Mouse (Mus musculus) forebrain, embryonic 15.5 days (tissue): Measurements from ENCODE around the gene Trex1. TPM values are rescaled to one million over a fixed set of nuclear protein-coding genes. Genes with fewer than 3 reads are reported as not detected.

Experiments used
- ATAC-seq: fragments of 200-750 bp; cut with Nextera tagmentation; replicated peaks from 2 replicates; pipeline ENCODE4 v1.8.0; 2017; ENCODE audit warnings: mild to moderate bottlenecking, moderate TSS enrichment, moderate library complexity
- H3K27ac ChIP-seq: fragments of 300-500 bp; sonication (generic); replicated peaks from 2 replicates; pipeline ENCODE4 v1.5.1; 2015; ENCODE audit warnings: mild to moderate bottlenecking, inconsistent platforms
- H3K27me3 ChIP-seq: fragments of 300-500 bp; sonication (generic); 2 replicates; pipeline ENCODE4 v1.6.1; 2015; ENCODE audit warnings: inconsistent platforms
- H3K36me3 ChIP-seq: fragments of 300-500 bp; sonication (generic); 2 replicates; pipeline ENCODE4 v1.6.1; 2015; ENCODE audit warnings: mild to moderate bottlenecking, inconsistent platforms
- H3K4me1 ChIP-seq: fragments of 300-500 bp; sonication (generic); 2 replicates; pipeline ENCODE4 v1.6.1; 2015; ENCODE audit warnings: inconsistent platforms
- H3K4me2 ChIP-seq: fragments of 300-500 bp; sonication (generic); replicated peaks from 2 replicates; pipeline ENCODE4 v1.6.1; 2015; ENCODE audit warnings: mild to moderate bottlenecking, inconsistent platforms
- H3K4me3 ChIP-seq: fragments of 300-500 bp; sonication (generic); 2 replicates; pipeline ENCODE4 v1.5.1; 2015; ENCODE audit warnings: mild to moderate bottlenecking, inconsistent platforms
- H3K9ac ChIP-seq: fragments of 300-500 bp; sonication (generic); replicated peaks from 2 replicates; pipeline ENCODE4 v1.6.1; 2015; ENCODE audit warnings: mild to moderate bottlenecking, inconsistent platforms
- H3K9me3 ChIP-seq: fragments of 300-500 bp; sonication (generic); 2 replicates; pipeline ENCODE4 v1.6.1; 2016; ENCODE audit warnings: inconsistent platforms
- WGBS: fragments of 180-500 bp; shearing (Covaris S2); methylation state at CpG from one replicate; pipeline ENCODE4 v1.1.7; 2015; ENCODE audit warnings: mixed read lengths; 5-methylcytosine and 5-hydroxymethylcytosine counted together
- polyA plus RNA-seq: library from polyadenylated mRNA; unstranded; fragments of >200 nt; fragmentation: Nextera tagmentation; extraction: Ambion mirVana; gene quantifications from 2 replicates; pipeline ENCODE4 v1.2.1, GENCODE M21; 2015

Gene Trex1
- polyA plus RNA-seq, 1 experiment from 2014 or later: 16.7 TPM

DNA sequence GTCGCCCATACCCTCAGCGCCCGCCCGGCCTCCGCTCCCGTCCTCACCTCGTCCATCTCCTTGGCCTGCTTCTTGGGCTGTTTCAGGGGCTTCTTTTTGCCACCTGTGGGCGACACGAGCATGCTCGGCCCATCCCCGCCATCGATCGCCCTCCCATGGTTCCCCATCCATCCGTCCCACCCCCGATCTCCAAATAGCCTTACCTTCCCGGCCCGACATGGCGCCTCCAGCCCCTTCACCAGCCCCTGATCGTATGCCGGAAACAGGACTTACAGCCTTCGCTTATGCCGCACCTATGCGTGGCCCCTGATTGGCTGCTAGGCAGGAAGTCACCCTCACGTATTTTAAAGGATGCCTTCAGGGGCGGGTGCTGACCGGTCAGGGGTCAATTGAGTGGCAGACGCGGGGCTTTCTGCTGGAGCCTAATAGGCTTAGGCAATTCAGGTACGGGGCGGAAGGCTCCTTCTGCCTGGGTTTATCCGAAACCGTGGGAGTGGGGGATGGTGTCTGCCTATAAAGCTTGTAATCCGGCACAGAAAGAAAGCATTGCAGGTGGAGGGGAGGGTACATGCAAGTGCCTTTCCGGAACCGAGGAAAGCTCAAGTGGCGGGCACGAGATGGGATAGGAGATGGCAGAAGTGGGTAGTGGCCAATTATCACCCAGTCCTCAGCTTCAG lies 22.7 kb upstream of the Trex1 start, which contains the start of the genes Ccdc51 and Tma7:
Gene Ccdc51 (plus strand): TSS at position 370 of the 677 bp plus-strand sequence.
Gene Tma7 (minus strand): TSS at position 464 of the 677 bp plus-strand sequence.
- under 1% methylated on average over 37 of the region's 37 CpGs for WGBS
- peak; percentile 98 for ATAC-seq
- Histone ChIP-seq H3K4me3 (peak within 1 kb of the TSS; percentile 89), H3K27me3 (no peaks in the 10 kb centered on the region), H3K9me3 (no peaks in the 10 kb centered on the region), H3K9ac (peak within 1 kb of the TSS; percentile 78), H3K36me3 (peaks cover 11% of the 10 kb centered on the region), H3K4me1 (peaks cover 25% of the 10 kb centered on the region), H3K4me2 (peak within 1 kb of the TSS; percentile 72), H3K27ac (peak within 1 kb of the TSS; percentile 83)

DNA sequence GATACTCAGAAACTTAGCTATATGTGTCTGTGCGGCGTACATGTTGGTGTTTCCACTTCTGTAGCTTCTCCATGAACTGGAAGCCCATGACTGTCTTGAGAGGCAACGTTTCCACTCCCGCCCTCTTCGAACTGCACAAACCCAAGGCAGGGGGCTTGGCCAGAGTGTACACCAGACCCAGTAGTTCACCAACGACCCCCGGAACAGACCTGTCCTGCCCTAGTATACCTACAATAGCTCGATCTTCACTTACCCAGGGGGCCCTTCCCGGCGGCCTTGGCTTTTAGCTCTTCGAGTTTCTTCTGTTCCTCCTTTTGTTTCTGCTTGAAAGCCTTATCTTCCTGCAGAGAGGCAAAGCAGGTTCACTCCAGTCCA lies 22.2 kb upstream of the Trex1 start:
- H3K9me3 ChIP-seq: no peaks in the 10 kb centered on the region
- peak overlapping the region; percentile 72 for H3K4me2 ChIP-seq
- 7% methylated on average over 11 of the region's 11 CpGs for WGBS
- H3K4me3 ChIP-seq: peak overlapping the region; percentile 89
- peaks cover 11% of the 10 kb centered on the region for H3K36me3 ChIP-seq
- H3K4me1 ChIP-seq: peaks cover 25% of the 10 kb centered on the region
- no peaks in the 10 kb centered on the region for H3K27me3 ChIP-seq
- H3K9ac ChIP-seq: peak overlapping the region; percentile 78
- H3K27ac ChIP-seq: peak overlapping the region; percentile 83
- peak; percentile 29; the same call in 1 of the 2 replicates for ATAC-seq

DNA sequence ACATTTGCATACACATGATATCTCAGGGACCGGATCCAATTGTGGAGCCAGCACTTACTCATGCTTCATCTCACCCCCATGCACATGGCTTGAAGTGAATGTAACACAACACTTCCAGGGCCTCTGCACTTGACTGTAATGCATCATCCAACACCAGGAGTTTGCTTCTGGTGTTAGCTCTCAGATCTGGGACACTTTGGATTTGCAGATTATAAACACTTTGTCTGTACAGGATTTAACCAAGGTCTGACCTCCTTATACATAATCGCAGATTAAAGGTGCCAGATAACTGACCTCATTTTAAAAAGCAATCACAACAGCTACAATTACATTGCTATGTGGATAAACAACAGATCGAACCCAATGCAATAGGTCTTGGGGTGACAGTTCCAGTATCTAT lies 21.0 kb upstream of the Trex1 start:
- no peak overlapping the region for H3K9ac ChIP-seq
- no peak overlapping the region for H3K4me3 ChIP-seq
- H3K4me2 ChIP-seq: no peak overlapping the region
- H3K27ac ChIP-seq: no peak overlapping the region
- H3K36me3 ChIP-seq: peaks cover 11% of the 10 kb centered on the region
- no peaks in the 10 kb centered on the region for H3K9me3 ChIP-seq
- H3K4me1 ChIP-seq: peaks cover 25% of the 10 kb centered on the region
- WGBS: 91% methylated on average over 3 of the region's 3 CpGs
- H3K27me3 ChIP-seq: no peaks in the 10 kb centered on the region
- ATAC-seq: no peak

DNA sequence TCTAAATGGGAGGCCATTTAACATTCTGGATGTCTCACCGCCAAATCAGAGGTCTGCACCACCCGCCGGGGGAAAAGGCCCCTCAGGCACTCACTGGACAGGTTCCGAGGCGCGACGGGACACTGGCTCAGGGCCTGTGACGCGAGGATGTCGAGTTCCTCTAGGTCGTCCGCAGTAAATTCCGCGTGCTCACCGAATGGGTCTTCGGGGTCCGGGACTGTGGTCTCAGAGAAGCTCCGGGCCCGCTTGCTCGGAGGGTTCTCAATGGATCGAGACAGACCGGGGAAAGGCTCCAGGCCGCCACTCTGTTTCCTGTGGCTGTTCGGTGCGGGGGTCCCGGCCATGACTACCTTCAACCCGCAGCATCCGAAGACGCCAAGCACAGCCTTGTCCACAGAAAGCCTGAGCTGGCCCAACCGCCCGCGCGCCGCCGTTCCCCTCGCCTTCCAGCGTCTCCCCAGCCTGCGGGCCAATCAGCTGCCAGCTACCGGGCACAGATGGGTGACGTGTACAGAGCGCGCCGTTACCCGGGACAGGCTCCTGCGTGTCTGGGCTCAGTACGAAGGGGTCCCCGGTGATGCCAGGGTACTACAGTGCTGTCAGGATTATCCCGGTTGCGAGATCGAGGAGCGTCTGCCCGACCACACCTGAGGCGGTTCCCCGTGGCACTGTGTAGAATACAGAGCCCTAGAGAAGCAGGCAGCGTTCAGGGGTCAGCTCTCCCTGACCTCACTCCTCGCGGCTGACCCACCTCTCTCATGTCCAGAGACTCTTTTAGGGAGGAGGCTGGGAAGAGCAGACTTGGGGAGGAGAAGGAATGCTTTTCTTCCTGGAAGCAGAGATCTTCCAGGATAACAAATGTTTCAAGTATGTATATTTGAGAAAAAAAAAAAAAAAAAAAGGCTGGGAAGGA lies 14.4 kb upstream of the Trex1 start, which contains the start of gene Atrip:
Gene Atrip (minus strand): TSS at position 464 of the 913 bp plus-strand sequence.
- peaks cover 33% of the 10 kb centered on the region for H3K36me3 ChIP-seq
- under 1% methylated on average over 57 of the region's 57 CpGs for WGBS
- peaks cover 20% of the 10 kb centered on the region for H3K4me1 ChIP-seq
- H3K4me2 ChIP-seq: peak within 1 kb of the TSS; percentile 94
- H3K9me3 ChIP-seq: no peaks in the 10 kb centered on the region
- ATAC-seq: peak; percentile 99
- H3K27me3 ChIP-seq: no peaks in the 10 kb centered on the region
- peak within 1 kb of the TSS; percentile 79 for H3K4me3 ChIP-seq
- H3K9ac ChIP-seq: peak within 1 kb of the TSS; percentile 86
- H3K27ac ChIP-seq: peak within 1 kb of the TSS; percentile 84

DNA sequence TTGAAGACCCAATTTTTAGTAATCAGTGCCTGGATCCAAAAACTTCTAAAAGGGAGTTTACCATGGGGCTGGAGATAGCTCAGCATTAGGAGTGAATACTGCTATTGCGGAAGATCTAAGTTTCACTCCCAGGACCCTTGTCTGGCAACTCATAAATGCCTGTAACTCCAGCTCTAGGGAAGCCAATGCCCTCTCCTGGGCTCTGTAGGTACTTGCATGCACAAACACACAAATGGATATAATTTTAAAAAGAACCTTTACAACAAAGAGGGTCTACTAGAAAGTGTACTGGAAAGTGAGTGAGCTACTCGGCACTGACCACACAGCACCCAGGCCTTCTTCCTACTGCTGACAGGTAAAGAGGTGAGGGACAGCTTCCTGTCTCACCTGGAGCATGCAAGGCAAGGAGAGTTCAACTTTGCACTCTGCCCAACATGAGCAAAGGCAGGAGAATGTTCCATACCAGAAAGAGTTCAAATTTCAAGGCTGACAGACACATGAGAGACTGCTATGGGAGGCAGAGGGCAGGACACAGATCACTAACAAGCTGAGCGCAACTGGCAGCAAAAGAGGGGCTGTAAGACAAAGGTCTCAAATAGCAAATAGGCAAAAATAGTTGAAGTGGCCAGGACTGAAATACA lies 8.7 kb upstream of the Trex1 start:
- Histone ChIP-seq H3K4me2 (no peak overlapping the region), H3K9ac (no peak overlapping the region), H3K4me1 (peaks cover 10% of the 10 kb centered on the region), H3K36me3 (peaks cover 81% of the 10 kb centered on the region), H3K27me3 (no peaks in the 10 kb centered on the region), H3K9me3 (no peaks in the 10 kb centered on the region), H3K4me3 (no peak overlapping the region), H3K27ac (no peak overlapping the region)
- WGBS: 98% methylated on average over 3 of the region's 3 CpGs
- ATAC-seq: no peak

DNA sequence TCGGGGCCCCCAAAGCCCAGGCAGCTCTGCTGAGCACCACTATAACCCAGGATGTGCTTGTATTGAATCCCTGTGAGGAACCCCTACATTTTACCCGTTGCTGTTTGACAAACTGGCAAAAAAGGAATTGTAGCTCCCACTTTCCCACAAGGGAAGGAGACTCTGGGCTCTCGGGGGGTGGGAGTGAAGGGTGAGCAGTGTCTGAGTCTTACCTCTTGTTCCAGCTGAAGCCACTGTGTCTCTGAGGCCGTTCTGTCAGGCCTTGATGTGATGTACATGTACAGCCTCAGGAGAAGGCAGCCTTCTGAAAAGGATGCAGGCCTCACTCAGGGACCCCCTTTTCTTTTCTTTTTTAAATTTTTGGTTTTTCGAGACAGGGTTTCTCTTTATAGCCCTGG lies 1.4 kb upstream of the Trex1 start:
- no peak overlapping the region for H3K4me2 ChIP-seq
- no peak overlapping the region for H3K27ac ChIP-seq
- H3K36me3 ChIP-seq: peaks cover 68% of the 10 kb centered on the region
- H3K4me3 ChIP-seq: no peak overlapping the region
- H3K9ac ChIP-seq: no peak overlapping the region
- no peak for ATAC-seq
- 91% methylated on average over 5 of the region's 5 CpGs for WGBS
- H3K4me1 ChIP-seq: peaks cover 10% of the 10 kb centered on the region
- no peaks in the 10 kb centered on the region for H3K27me3 ChIP-seq
- H3K9me3 ChIP-seq: no peaks in the 10 kb centered on the region

DNA sequence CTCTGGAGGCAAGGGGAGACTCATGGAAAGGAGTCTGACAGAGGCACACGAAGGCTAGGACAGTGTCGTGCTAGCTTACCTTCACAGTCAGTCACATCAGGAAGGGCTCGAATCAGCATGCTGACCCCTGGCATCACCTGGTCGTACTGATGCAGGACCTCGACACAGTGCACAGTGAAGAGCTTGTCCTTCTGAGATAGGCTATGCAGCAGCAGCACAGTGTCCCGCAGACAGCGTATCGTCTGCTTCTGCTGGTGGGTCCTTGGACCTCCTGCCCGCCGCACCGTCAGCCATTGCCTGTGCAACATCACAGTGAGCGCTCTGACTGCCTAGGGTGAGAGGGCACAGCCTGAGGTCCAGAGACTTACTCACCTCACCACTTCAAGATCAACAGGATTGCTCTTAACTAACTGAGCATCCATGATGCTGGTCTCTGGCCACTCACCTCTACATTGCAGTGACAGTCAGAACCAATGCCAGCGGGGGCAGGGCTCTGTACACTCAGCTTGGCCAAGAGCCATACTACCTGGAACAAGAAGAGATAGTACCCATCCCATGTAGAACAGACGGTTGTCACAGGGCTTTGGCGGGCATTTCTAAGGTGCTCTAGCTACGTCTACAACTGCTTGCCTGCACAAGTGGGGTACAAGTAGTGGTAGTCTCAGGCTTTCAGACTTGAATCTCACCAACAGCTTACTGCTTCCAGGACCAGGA lies 807 bp upstream of the Trex1 start:
- H3K27me3 ChIP-seq: no peaks in the 10 kb centered on the region
- H3K27ac ChIP-seq: no peak overlapping the region
- H3K4me3 ChIP-seq: no peak overlapping the region
- WGBS: 89% methylated on average over 16 of the region's 16 CpGs
- no peak overlapping the region for H3K4me2 ChIP-seq
- H3K4me1 ChIP-seq: peaks cover 13% of the 10 kb centered on the region
- no peaks in the 10 kb centered on the region for H3K9me3 ChIP-seq
- ATAC-seq: peak; percentile 20; the same call in 1 of the 2 replicates
- H3K9ac ChIP-seq: no peak overlapping the region
- H3K36me3 ChIP-seq: peaks cover 62% of the 10 kb centered on the region

DNA sequence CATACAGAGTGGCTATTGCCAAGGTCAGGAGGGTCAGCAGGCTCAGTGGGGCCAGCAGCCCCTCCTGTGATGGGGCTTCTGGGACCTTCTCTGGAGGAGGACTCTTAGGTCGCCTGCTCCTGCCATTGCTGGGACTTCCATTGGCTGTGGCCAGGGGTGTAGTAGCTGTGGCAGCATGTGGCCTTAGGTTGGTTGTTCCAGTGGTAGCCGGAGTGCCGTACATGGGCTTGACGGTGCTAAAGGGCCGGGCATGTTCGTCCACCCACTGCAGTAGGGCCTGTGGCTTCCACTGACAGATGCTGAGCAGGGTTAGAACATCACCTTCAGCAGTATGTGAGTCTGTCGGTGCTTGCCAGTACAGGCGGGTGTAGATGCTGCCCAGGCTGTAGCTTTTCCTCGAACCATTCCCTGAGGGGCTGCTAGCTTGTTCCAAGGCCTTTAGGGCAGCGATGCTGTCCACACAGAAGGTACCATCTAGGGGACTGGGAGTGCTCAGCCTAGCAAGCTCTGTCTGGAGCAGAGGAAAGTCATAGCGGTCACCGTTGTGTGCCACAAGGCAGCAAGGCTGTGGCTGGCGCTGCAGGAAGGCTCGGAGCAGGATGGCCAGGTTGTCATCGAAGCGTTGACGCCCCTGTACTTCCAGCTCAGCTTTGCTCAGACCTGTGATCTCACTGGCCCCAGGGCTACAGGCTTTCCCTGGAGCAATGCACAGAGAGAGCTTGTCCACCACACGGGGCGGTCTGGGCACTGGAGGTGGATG lies 1.3 kb downstream of the Trex1 start:
- H3K9me3 ChIP-seq: no peaks in the 10 kb centered on the region
- peaks cover 41% of the 10 kb centered on the region for H3K36me3 ChIP-seq
- 94% methylated on average over 19 of the region's 19 CpGs for WGBS
- 0 out of 2 replicates have a peak overlapping the region, but pooled peaks have one; percentile 56 for H3K9ac ChIP-seq
- no peak overlapping the region; the same call in 1 of the 2 replicates for H3K27ac ChIP-seq
- ATAC-seq: no peak
- H3K27me3 ChIP-seq: no peaks in the 10 kb centered on the region
- H3K4me1 ChIP-seq: peaks cover 22% of the 10 kb centered on the region
- no peak overlapping the region for H3K4me2 ChIP-seq
- H3K4me3 ChIP-seq: no peak overlapping the region

DNA sequence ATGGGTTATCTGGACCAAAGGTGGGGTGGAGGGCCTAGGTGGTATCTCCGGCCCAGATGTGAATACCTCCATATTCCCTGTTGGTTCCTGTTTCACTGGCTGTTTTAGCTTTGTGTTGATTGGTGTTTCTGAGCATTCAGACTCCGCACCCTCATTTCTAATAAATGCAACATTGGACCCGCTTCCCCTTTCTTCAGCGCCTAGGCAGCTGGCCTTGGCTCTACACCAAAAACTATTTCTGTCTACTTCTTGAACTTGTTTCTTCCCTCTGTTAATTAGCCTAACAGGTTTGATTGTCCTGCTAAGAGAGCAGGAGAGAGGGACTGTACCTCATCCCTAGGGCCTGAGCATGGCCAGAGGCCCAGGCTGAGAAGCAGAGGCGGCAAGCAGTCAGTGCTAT lies 2.0 kb downstream of the Trex1 start:
- H3K4me3 ChIP-seq: no peak overlapping the region
- H3K27ac ChIP-seq: no peak overlapping the region
- H3K36me3 ChIP-seq: peaks cover 35% of the 10 kb centered on the region
- WGBS: 82% methylated on average over 5 of the region's 5 CpGs
- no peak for ATAC-seq
- H3K9ac ChIP-seq: no peak overlapping the region
- no peaks in the 10 kb centered on the region for H3K9me3 ChIP-seq
- no peak overlapping the region for H3K4me2 ChIP-seq
- H3K27me3 ChIP-seq: no peaks in the 10 kb centered on the region
- H3K4me1 ChIP-seq: peaks cover 22% of the 10 kb centered on the region

DNA sequence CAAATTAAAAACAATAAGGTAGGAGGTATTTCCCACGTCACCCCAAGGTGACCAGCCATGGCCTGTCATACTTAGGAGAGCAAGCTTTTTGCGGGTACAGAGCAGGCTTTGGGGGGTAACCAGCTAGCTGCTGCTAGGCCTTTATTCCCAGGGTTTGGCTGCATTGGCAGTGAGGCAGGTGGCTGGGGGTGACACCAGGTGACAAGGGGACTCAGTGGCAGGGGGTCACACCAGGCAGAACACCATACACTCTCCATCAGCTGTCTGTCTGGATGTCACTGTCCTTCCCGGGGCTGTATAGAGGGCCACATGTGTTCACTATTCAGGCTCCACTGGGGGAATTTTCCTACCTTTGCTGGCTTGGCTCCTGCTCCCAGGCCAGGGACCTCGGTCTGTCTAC lies 2.6 kb downstream of the Trex1 start:
- Histone ChIP-seq H3K4me1 (peaks cover 22% of the 10 kb centered on the region), H3K36me3 (peaks cover 30% of the 10 kb centered on the region), H3K9ac (no peak overlapping the region), H3K9me3 (no peaks in the 10 kb centered on the region), H3K27me3 (no peaks in the 10 kb centered on the region), H3K4me2 (no peak overlapping the region), H3K27ac (no peak overlapping the region), H3K4me3 (no peak overlapping the region)
- no peak for ATAC-seq
- 89% methylated on average over 4 of the region's 4 CpGs for WGBS
